Mouse (Mus musculus): ENCODE results near the gene Tcl1b1.
"Not testable (repeated sequence)": the region's sequence is repeated elsewhere in the genome, so short reads cannot be mapped to it uniquely, and the experiment has no call there.

The Tcl1b1 gene

GRCm38 (mm10) chr12:105199684-105200497 lies 40.4 kb downstream of the Tcl1b1 start:
- DNase-seq: not testable (repeated sequence)

- DNase-seq: not testable (repeated sequence)
Observed at GRCm38 (mm10) chr12:105201657-105202056, 42.2 kb downstream of the Tcl1b1 start, which contains the start of gene Tcl1b4. Gene Tcl1b4 (plus strand): TSS chr12:105201957.

DNA sequence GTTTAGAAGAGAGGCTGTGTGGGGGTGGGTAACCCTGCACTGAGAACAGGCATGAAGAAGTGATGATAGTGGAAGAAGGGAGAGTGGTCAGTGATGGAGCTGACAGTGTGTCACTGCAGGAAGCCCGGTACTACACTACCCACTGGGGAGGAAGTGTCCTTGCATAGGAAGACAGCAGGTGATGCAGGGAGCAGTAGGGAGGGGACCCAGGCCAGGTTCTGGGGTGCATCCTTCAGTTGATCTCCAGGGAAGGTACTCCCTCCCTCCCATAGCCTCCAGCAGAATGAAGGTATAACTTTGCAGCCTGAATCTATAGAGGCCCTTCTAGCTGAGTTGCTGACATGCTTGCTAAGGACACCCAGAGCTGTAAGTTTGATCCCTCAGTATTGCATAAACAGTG lies 47.6 kb downstream of the Tcl1b1 start:
- no peak for DNase-seq

DNA sequence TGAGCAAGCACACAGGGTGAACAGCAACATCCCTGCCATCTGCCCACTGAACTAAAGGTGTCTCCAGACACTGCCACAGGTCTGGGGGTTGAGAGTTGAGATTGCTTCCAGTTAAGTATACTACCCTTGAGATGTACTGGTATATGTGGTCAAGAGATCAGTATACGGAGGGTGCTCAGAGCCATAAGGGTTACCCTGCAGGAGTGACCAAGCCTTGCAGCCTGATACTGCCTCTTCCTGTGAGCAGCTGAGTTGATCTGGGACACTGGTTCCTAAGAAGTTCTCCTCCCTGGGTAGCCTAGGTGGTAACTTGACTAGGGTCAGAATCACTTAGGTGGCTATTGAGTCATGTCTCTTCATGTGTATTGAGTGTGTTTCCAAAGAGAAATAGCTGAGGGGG lies 49.0 kb downstream of the Tcl1b1 start:
- no peak for DNase-seq

DNA sequence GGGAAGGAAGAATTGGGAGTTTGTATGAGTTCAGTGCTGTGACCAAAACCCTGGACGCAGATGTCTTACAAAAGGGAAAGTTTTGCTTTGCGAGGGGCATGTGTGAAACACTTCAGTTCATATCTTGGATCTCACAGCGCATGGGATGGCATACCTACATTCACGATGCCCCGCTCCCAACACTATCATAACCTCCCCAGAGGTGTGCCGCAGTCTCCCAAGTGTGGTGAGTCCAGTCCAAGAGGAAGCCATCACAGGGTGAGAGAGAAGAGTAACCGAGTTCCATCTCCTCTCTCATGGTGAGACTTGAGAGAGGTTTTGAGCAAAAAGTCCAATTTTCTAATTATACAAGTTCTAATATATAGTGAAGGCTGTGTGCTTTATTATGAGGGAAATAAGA lies 49.7 kb downstream of the Tcl1b1 start:
- DNase-seq: no peak

Data from cerebellum, adult 9-11 months (tissue).